Mouse (Mus musculus): ENCODE results near the gene Capn8. TPM values are rescaled to one million over a fixed set of nuclear protein-coding genes. Genes with fewer than 3 reads are reported as not detected.
A peak's percentile ranks its signal among the peaks of the same experiment; 100 is the strongest.

Capn8 gene
- polyA plus RNA-seq, 1 experiment from 2014 or later: not detected

GRCm38 (mm10) chr1:182553649-182554375 lies 11.0 kb upstream of the Capn8 start:
- no peak overlapping the region for H3K27ac ChIP-seq
- WGBS: 64% methylated on average over 12 of the region's 12 CpGs
- H3K36me3 ChIP-seq: no peaks in the 10 kb centered on the region
- no peak overlapping the region for H3K4me3 ChIP-seq (replicated peaks)
- H3K4me1 ChIP-seq (replicated peaks): 0 out of 2 replicates have a peak, but pooled peaks cover 4% of the 10 kb centered on the region
- no peak overlapping the region for H3K9ac ChIP-seq (replicated peaks)
- H3K9me3 ChIP-seq: no peaks in the 10 kb centered on the region
- no peak; the same call in 1 of the 2 replicates for ATAC-seq (ENCODE audit: insufficient number of reproducible peaks, insufficient read depth, low FRiP score, low TSS enrichment, low read depth)
- H3K27me3 ChIP-seq: no peaks in the 10 kb centered on the region
- no peak overlapping the region for H3K4me2 ChIP-seq

- ATAC-seq (ENCODE audit: insufficient number of reproducible peaks, insufficient read depth, low FRiP score, low TSS enrichment, low read depth): no peak
Observed at GRCm38 (mm10) chr1:182558271-182558670, 6.5 kb upstream of the Capn8 start.

GRCm38 (mm10) chr1:182559530-182559929 lies 5.3 kb upstream of the Capn8 start:
- no peak overlapping the region for H3K9ac ChIP-seq (replicated peaks)
- H3K9me3 ChIP-seq: no peaks in the 10 kb centered on the region
- H3K4me1 ChIP-seq (replicated peaks): peaks cover 6% of the 10 kb centered on the region
- no peaks in the 10 kb centered on the region for H3K36me3 ChIP-seq
- WGBS: 83% methylated on average over 11 of the region's 11 CpGs
- H3K27ac ChIP-seq: no peak overlapping the region
- H3K27me3 ChIP-seq: no peaks in the 10 kb centered on the region; the same call in 1 of the 2 replicates
- no peak overlapping the region for H3K4me2 ChIP-seq
- ATAC-seq (ENCODE audit: insufficient number of reproducible peaks, insufficient read depth, low FRiP score, low TSS enrichment, low read depth): no peak
- H3K4me3 ChIP-seq (replicated peaks): no peak overlapping the region

More at GRCm38 (mm10) chr1:182558271-182558670, 6.5 kb upstream of the Capn8 start:
- Histone ChIP-seq H3K9me3 (no peaks in the 10 kb centered on the region), H3K4me2 (no peak overlapping the region), H3K9ac (replicated peaks) (no peak overlapping the region), H3K4me3 (replicated peaks) (no peak overlapping the region), H3K36me3 (no peaks in the 10 kb centered on the region), H3K4me1 (replicated peaks) (peaks cover 10% of the 10 kb centered on the region), H3K27ac (no peak overlapping the region), H3K27me3 (no peaks in the 10 kb centered on the region; the same call in 1 of the 2 replicates)
- WGBS: 68% methylated on average over 4 of the region's 4 CpGs

- 47% methylated on average over 3 of the region's 3 CpGs for WGBS
- Histone ChIP-seq H3K4me2 (no peak overlapping the region), H3K4me1 (replicated peaks) (peaks cover 6% of the 10 kb centered on the region), H3K9ac (replicated peaks) (no peak overlapping the region), H3K27ac (no peak overlapping the region), H3K9me3 (no peaks in the 10 kb centered on the region), H3K36me3 (no peaks in the 10 kb centered on the region), H3K27me3 (no peaks in the 10 kb centered on the region; the same call in 1 of the 2 replicates), H3K4me3 (replicated peaks) (no peak overlapping the region)
- no peak for ATAC-seq (ENCODE audit: insufficient number of reproducible peaks, insufficient read depth, low FRiP score, low TSS enrichment, low read depth)
Observed at GRCm38 (mm10) chr1:182560390-182561098, 4.3 kb upstream of the Capn8 start.

GRCm38 (mm10) chr1:182561945-182562514 lies 2.8 kb upstream of the Capn8 start:
- ATAC-seq (ENCODE audit: insufficient number of reproducible peaks, insufficient read depth, low FRiP score, low TSS enrichment, low read depth): no peak
- peak overlapping the region; percentile 28; the same call in 1 of the 2 replicates for H3K4me2 ChIP-seq

GRCm38 (mm10) chr1:182562576-182563370 lies 2.0 kb upstream of the Capn8 start:
- no peak overlapping the region for H3K27ac ChIP-seq
- H3K9ac ChIP-seq (replicated peaks): no peak overlapping the region
- no peak for ATAC-seq (ENCODE audit: insufficient number of reproducible peaks, insufficient read depth, low FRiP score, low TSS enrichment, low read depth)
- no peaks in the 10 kb centered on the region for H3K9me3 ChIP-seq
- H3K4me2 ChIP-seq: peak overlapping the region; percentile 28
- WGBS: 38% methylated on average over 16 of the region's 16 CpGs
- H3K4me3 ChIP-seq (replicated peaks): no peak overlapping the region
- peaks cover 6% of the 10 kb centered on the region for H3K4me1 ChIP-seq (replicated peaks)
- no peaks in the 10 kb centered on the region; the same call in 1 of the 2 replicates for H3K27me3 ChIP-seq
- H3K36me3 ChIP-seq: no peaks in the 10 kb centered on the region

More at GRCm38 (mm10) chr1:182561945-182562514, 2.8 kb upstream of the Capn8 start:
- Histone ChIP-seq H3K27me3 (no peaks in the 10 kb centered on the region; the same call in 1 of the 2 replicates), H3K4me3 (replicated peaks) (no peak overlapping the region), H3K4me1 (replicated peaks) (peaks cover 6% of the 10 kb centered on the region), H3K9ac (replicated peaks) (no peak overlapping the region), H3K36me3 (no peaks in the 10 kb centered on the region), H3K9me3 (no peaks in the 10 kb centered on the region), H3K27ac (0 out of 2 replicates have a peak overlapping the region, but pooled peaks have one; percentile 8)
- 72% methylated on average over 11 of the region's 11 CpGs for WGBS

- Histone ChIP-seq H3K4me1 (replicated peaks) (peaks cover 6% of the 10 kb centered on the region), H3K36me3 (no peaks in the 10 kb centered on the region), H3K27me3 (no peaks in the 10 kb centered on the region; the same call in 1 of the 2 replicates), H3K27ac (no peak overlapping the region), H3K9ac (replicated peaks) (no peak overlapping the region), H3K4me2 (no peak overlapping the region), H3K4me3 (replicated peaks) (no peak overlapping the region), H3K9me3 (no peaks in the 10 kb centered on the region)
- ATAC-seq (ENCODE audit: insufficient number of reproducible peaks, insufficient read depth, low FRiP score, low TSS enrichment, low read depth): no peak
- WGBS: 86% methylated on average over 6 of the region's 6 CpGs
Observed at GRCm38 (mm10) chr1:182565351-182565835, 586 bp downstream of the Capn8 start.

- Histone ChIP-seq H3K27ac (no peak overlapping the region), H3K9me3 (no peaks in the 10 kb centered on the region), H3K4me3 (replicated peaks) (no peak overlapping the region), H3K9ac (replicated peaks) (no peak overlapping the region), H3K4me2 (no peak overlapping the region), H3K4me1 (replicated peaks) (peaks cover 12% of the 10 kb centered on the region), H3K27me3 (no peaks in the 10 kb centered on the region), H3K36me3 (no peaks in the 10 kb centered on the region)
- 91% methylated on average over 3 of the region's 3 CpGs for WGBS
- no peak for ATAC-seq (ENCODE audit: insufficient number of reproducible peaks, insufficient read depth, low FRiP score, low TSS enrichment, low read depth)
Observed at GRCm38 (mm10) chr1:182571148-182571547, 6.3 kb downstream of the Capn8 start.

GRCm38 (mm10) chr1:182571973-182572372 lies 7.2 kb downstream of the Capn8 start:
- H3K4me2 ChIP-seq: no peak overlapping the region
- H3K36me3 ChIP-seq: no peaks in the 10 kb centered on the region
- H3K9me3 ChIP-seq: no peaks in the 10 kb centered on the region
- WGBS: 87% methylated on average over 11 of the region's 11 CpGs
- ATAC-seq (ENCODE audit: insufficient number of reproducible peaks, insufficient read depth, low FRiP score, low TSS enrichment, low read depth): no peak
- H3K27ac ChIP-seq: no peak overlapping the region
- no peak overlapping the region for H3K9ac ChIP-seq (replicated peaks)
- H3K4me3 ChIP-seq (replicated peaks): no peak overlapping the region
- H3K4me1 ChIP-seq (replicated peaks): peaks cover 12% of the 10 kb centered on the region
- H3K27me3 ChIP-seq: no peaks in the 10 kb centered on the region

- H3K9ac ChIP-seq (replicated peaks): no peak overlapping the region
- H3K4me3 ChIP-seq (replicated peaks): no peak overlapping the region
- peak overlapping the region; percentile 70 for H3K27ac ChIP-seq
- no peak overlapping the region; the same call in 1 of the 2 replicates for H3K4me2 ChIP-seq
- no peak for ATAC-seq (ENCODE audit: insufficient number of reproducible peaks, insufficient read depth, low FRiP score, low TSS enrichment, low read depth)
- H3K27me3 ChIP-seq: no peaks in the 10 kb centered on the region
- H3K9me3 ChIP-seq: no peaks in the 10 kb centered on the region
- H3K36me3 ChIP-seq: no peaks in the 10 kb centered on the region
- 11% methylated on average over 8 of the region's 8 CpGs for WGBS
- peaks cover 12% of the 10 kb centered on the region for H3K4me1 ChIP-seq (replicated peaks)
Observed at GRCm38 (mm10) chr1:182573856-182574665, 9.3 kb downstream of the Capn8 start.

All from limb, embryonic 12.5 days (tissue).